Mouse (Mus musculus) embryo, embryonic 10 days (tissue): ENCODE data around the gene Smtnl2.

Experiments
- DNase-seq: peaks from one replicate; pipeline ENCODE4 v3.0.0-alpha.2; 2015; ENCODE audit warnings: low spot score

The Smtnl2 gene

DNA sequence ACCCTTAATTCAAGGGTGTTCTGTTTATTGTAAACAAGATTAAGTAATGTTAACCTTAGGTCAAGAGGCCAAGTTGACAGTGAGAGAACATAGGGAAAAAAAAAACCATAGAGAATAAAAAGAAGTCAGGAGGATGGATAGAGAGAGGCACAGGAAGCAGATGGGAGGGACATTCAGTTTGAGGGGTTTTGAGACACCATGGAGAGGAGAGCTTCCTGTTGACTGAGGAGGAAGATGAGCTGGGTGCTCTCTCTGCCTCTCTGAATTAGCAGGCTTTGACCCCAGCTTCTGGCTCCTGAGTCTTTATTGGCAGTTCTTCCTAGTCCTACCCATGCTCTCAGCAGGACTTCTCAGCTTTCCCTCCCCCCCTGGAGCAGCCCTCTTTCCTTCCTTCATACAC, 13.7 kb upstream of the Smtnl2 start:
- no peak for DNase-seq

DNA sequence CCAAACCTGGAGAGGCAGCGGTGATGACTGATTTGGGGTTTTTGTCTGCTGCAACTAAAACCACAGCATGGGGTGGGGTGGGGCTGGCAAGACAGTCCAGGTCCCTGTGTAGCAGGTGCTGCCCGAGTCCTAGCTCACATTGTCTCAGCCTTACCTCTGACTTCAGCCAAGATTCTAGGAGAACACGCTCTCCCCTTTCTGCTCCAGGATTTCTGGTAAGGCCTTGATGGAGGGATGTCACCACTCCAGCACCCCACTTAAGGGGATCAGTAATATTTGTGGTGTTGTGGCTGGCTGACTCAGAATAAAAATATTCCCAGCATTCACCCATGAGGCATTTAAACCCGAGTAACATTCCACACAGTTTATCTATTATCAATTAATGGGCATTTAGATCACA, 12.2 kb upstream of the Smtnl2 start:
- no peak for DNase-seq

DNA sequence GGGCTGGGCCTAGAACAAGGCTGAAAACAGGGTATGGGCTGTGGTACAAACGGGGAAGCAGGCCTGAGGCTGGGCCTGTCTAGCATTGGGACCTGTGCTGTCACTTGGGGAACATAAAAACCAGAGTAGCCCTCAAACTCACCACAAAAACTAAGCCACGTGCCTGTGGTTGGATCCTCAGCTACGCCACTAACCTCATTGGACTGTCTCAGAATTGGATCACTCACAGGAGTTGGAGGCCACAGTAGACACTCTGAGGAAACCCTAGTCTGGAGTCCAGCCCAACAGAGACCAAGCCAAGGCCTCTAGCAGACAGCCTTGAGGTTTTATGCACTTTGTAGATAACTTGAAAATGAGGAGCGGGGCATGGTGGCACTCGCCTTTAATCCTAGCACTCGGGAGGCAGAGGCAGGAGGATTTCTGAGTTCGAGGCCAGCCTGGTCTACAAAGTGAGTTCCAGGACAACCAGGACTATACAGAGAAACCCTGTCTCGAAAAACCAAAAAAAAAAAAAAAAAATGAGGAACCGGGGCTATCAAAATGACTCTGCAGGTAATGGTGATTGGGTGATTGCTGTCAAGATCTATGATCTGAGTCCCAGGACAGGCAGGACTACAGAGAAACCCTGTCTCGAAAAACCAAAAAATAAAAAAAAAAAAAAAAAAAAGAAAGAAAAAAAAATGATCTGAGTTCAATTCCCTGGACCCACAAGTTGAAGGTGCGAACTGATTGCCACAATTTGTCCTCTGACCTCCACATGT, 10.2 kb upstream of the Smtnl2 start:
- no peak for DNase-seq

DNA sequence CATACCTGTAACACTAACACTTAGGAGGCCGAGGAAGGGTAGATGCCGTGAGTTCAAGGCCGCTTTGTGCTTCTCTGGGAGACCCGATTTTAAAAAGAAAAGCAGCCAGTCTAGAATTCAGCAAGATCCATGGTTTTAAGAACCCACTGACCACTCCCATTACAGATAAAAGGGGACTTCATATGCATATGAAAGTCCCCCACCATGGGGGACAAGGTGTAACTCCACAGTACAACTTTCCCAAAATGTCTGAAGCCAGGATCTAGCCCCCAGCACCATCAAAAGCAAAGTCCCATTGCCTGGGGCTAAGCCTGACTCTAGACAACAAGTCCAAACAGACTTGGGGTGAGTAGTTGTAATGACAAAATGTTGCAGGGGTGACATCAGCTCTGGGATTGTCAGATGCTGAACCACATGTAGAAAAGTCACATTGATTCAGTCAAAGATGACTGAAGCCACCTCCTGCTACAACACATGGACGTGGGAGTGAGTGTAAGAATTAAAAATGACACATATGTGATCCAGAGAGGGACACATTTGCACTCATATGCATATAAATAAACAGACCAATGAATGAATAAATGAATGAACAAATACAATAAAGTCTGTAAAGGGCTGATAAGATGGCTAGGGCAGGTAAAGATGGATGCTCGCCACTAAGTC, 9.1 kb upstream of the Smtnl2 start:
- DNase-seq, result no peak

DNA sequence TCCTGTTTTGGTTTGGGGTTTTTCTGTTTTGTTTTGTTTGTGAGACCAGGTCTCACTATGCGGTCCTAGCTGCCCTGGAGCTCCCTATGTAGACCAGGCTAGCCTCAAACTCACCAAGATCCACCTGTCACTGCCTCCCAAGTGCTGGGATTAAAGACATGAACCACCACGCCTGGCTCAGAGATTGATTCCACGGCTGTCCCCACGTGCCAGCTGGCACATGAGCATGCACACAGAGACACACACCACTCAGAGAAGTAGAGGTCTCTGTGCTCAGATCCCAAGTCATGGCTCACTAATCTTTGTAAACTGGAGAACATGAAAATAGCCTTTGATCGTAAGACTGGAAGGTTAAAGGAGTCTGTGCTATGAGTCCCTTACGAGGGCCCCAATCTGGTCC, 7.5 kb upstream of the Smtnl2 start:
- no peak for DNase-seq

DNA sequence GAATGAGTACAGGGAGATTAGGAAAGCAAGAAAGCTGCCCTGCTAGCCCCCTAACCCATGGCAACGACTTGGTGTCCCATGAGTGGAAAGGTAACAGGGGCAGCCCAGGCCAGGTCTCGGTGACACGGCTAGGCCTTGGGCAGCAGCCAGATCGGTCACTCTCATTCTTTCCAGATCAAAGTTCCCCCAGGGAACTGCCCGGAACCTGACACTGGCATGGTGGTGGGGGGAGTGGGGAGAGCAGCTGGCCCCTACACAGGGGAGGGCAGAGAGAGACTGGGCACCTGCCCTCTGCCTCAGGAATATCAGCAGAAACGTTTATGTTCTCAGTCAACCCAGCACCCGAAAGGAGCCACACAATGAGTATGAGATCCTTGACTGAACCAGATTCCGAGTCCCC, 6.7 kb upstream of the Smtnl2 start:
- no peak for DNase-seq

DNA sequence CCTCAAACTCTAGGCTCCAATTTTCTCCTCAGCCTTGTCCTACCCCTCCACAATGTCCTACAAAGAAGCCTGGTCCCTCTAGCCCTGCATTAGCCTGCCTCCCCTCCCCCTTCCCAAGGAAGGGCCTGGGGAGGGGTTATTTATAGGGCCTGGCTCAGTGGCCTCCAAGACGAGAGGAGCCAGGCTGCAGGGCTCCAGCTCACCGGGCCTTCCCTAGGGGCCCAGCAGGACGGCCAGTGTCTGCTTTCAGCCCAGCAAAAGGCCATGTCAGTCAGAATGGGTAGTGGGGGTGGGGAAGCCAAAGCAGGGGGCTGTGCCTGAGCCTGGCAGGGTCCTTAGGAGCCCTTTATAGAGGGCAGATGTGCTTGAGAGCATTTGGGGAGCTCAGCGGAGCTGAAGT, 5.9 kb upstream of the Smtnl2 start:
- DNase-seq, result no peak

DNA sequence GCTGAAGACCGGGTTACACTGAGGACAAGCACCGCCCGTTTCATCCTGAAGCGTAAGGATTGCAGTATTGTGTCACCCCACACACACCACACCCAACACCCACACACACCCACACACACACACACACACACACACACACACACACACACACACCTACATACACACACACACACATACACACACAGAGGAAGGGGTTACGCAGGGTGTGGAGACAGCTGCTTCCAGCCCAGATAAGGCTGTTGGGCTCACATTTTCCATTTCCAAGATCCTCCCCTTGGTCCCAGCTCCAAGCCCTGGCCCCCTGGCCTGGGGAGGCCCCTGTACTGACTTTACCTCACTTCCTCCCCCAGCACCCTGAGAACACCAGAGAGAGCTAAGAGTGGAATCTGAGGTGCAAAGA, 5.2 kb upstream of the Smtnl2 start:
- DNase-seq, result no peak

DNA sequence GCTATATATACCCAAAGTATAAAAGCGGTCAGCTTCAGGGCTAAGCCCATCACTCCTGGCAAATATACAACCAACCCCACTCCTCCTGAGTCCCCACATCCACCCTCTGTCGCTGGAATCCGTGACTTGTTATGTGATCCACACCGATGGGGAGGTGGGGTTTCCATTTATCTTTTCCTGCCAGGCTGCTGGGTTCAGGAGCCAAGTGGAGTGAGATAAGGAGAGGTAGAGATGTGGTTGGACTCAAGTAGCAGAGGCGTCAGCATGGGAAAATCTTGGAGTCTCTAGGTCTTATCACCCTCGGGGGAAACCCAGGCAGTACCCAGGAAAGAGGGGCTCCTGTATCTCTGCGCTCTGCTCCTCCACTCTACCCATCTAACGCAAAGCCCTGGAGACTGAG, 3.6 kb upstream of the Smtnl2 start:
- no peak for DNase-seq

DNA sequence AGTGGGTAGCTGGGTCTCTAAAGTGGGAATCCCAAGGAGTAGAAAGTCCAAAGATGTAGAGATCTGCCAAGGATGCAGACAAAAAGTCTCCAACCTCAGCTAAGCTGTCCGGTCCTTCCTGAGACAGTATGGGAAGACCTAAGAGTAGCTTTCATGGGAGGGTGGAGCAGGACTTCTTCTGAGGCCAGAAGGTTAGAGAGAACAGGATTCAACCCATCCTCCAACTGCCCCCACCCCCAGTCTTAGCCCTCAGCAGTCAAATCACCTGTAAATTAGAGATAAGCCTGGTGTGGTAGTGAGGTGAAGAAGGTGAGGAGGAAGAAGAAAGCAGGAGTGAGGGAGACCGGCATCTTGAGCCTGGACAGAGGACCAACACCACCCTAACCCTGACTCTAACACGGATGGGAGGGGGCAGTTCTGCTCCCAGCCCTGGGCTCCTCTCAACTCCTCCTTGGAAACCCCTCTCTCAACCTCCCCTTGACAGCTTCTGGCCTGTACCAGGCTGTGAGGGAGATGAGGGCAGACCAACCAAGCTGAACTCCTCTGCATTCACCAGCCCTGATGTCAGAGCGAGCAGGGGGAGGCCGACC, 2.2 kb upstream of the Smtnl2 start:
- DNase-seq, result no peak

DNA sequence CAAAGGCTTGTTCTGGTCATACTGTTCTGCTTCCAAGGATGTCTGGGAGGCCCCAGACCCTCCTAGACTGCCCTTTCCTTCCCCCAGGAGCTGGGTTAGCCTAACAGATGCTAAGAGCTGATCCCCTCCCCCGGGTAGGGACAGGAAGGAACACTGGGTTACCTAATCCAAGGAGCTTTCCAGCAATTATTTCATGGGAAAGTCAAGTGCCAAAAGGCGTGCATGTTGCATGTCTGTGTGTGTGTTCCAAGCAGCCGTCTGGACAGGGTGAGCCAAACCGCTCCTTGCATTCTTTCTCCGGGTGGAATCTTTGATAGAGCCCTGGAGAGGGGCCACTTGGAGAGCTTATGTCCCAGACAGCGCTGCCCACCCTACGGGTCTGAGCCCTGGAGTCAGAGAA, 1.5 kb upstream of the Smtnl2 start:
- DNase-seq, result no peak

DNA sequence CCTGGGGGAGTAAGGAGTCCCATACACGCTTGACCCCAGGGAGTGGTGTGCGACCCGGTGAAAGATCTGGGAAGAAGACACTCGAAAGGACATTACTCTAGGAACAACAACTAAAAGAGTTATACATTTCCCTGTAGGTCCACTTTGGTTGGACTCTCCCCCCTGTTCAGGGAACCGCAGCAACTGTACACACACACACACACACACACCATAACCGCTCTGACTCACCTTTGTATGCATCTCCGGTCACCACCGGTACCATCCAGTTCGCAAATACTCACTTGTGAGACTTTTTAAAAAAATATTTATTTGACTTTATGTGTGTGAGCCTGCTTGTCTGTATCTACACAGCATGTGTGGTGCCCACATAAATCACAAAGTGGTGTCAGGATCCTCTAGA, 432 bp upstream of the Smtnl2 start:
- no peak for DNase-seq

DNA sequence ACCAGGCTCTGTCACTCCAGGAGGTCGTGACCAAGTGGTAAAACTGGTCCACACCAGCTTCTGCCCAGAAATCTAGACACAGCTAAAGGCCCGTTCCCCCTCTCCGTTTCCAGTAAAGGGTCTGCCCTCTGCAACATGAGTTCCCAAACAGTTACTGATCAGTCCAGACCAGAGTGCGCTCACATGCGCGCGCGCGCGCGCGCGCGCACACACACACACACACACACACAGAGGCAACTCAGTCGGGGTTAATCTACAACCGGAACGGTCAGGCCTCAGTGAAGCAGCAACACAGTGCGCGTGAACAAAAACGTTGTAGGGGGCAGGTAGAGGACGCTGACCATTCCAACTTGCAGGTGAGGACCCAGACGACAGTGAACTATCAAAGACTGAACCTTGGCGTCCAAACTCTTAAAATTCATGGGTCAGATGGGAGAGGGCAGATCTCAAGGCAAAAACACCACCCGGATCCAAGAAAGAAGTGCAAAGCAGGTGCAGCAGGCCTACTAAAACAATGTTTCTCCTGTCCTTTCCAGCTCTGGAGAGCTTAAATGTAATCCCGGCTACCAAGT, 906 bp downstream of the Smtnl2 start:
- peak; percentile 35 for DNase-seq

DNA sequence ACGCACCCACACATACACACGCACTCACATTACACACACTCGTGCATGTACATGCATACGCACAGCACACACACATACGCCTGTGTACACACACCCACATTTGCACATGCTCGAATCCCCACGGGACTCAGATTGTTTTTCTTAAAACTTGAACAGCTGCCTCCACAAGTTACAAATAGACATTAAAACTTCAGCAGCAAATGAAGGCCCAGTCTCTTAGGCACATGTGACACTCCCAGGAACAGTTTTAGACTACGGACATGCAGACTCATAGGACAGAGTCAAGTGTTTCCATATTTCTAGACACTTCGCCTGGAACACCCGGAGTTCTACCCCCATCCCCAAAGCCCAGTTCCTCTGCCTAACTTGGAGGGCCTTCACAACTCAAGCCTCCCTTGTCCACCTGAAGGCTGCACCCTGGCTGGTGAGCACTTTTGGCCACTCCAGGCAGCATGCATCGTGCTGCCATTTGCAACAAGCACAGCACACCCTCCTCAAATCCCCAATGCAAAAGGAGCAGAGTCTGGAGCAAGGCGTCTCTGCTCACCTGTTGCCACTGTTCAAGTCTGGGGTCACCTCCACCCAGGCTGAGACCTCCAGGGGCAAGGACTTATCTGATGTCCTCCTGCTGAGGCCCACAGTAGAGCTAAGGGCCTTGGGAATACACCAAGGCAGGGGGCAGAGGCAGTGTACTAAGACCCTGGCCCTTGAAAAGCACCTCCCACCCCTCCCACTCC, 1.7 kb downstream of the Smtnl2 start:
- DNase-seq, result no peak

DNA sequence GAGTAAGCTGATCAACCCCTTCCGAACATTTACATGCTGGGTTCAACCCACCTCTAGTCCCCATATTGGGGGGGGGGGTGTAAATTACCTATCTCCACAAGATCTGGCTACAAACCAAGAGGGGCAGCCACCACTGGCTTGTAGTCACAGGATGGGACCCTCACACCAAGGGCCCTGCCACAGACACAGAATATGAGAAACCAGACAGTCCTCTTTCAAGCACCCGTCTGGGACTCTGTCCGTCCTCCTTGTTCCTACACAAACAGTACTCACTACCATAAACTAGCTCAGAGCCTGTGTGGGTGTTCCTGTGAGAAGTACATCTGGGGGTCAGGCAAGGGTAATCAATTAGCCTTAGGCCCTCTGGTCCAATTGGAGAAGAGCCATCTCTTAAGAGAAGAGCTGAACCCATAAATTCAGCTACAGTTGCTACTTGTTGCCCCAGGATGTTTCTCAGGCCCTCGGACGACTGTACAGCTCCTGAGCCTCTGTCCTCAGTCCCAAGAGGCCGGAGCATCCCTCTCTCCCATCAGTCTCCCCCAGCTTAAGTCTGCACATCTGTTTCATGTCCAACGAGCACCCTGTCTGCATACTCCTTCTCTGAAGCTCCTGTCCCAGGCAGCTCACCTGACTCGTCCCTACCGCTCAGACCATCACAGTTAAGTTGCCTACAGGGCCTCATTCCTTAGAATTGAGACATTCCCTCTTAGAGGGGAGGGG, 2.9 kb downstream of the Smtnl2 start:
- no peak for DNase-seq

DNA sequence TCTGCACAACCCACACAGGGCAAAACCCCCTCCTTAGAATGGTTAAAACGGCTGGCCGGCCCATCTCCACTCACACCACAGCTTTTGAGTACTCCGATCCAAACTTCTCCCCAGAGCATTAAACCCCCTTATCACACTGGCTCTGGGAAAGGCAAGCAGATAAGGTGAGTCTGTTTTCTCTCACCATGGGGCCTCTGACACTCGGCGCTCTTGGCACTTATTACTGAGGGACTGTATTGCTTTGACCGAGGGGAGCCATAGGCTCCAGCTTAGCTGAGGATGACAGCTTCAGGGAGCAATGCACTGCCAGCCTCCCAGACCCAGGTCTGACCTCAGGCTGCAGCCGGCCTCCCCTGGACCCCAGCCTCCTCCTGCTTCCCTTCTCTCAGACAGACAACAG, 3.9 kb downstream of the Smtnl2 start:
- peak; percentile 38 for DNase-seq

DNA sequence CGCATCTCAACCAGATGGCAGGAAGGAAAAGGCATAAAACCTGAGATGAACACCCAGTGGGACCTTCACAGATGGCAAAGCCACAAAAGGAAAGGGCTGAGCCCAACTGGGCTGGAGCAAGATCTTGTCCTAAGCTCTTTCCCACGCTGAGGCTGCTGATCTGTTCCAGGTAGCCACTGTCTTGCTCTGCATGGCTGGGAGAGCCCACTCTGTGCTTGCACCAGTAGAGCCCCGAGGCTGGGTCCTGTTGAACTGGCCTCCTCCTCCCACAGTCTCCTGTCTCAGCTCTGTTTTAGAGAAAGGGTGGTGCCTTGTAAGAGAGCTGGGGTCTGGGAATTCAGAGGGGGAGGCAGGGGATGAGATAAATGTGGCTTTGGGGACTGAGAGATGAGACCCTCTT, 4.4 kb downstream of the Smtnl2 start:
- DNase-seq, result peak; percentile 24

DNA sequence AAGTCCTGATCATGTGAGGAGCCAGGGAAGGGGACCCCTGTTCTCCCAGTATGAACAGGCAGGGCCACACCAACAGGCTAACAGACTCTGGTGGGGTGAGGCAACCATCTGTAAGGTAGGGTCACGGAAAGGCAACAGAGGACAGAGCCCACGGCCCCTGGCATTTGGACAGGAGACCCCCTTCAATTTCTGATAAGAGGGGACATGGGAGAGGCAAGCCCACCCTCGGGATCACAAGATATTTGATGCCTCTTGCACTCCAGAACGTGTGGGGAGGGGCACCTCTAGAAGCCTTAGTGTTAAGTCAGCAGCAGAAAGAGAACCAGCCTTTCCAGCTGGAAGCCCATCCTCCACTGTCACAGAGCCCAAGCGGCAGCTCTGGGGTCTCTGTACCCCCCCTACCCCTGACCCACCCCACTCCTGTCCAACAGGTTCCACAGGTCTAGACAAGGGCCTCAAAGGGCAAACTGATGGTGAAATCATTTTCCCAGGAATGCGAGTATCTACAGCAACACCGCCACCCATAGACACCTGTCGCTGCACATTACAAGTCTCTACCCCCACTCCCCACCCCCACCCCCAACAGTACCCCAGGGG, 5.3 kb downstream of the Smtnl2 start:
- DNase-seq, result no peak

DNA sequence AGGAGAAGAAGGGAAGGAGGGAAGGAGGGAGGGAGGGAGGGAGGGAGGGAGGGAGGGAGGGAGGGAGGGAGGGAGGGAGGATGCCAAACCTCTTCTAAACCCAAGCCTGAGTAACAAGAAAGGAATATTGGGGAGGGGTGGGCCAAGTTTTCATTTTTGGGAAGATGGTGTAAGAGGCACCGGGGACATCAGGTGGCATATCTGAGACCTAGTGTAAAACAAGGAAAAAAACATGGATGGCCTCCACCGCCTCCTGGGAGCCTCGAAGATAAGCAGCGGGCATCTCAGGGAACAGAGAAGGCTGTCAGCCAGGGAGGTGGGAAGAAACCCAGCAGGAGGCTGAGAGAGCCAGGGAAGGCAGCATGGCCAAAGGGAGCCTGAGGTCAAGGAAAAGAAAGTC, 6.0 kb downstream of the Smtnl2 start:
- DNase-seq, result no peak

DNA sequence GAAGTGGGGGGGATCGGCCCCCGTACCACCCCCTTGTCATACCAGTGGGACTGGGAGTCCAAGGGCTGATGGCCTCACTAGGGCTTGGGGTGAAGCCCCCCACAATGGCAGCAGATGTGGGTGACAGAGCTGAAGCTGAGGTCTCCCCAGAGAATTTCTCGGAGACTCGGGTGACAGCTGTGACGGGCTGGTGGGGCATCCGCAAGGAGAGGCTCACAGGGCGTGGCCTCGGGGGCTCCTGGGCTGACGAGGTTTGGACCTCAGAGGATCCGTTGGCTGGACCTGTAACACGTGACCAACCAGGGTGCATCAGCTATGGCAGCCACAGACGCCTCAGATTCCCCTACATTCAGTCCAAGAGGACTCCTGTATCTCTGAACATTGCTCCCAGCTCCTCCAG, 8.5 kb downstream of the Smtnl2 start:
- no peak for DNase-seq

DNA sequence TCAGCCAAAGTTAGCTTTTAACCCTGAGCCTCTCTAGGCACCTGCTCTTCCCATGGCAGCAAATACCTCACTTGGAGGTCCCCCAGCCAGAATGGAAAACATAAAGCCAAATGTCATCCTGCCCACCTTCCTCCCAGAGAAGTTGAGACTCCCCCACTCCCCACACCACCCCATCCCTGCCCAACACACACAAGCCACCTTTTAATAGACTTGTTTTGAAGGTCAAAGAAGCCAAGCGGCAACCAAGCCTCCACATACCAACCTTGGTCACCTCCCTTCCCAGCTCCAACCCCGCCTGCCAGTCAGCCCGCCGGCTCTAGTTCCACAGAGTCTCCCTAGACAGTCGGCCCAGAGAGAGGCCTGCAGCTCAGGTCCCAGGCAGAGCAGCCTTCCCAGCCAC, 9.5 kb downstream of the Smtnl2 start:
- no peak for DNase-seq

DNA sequence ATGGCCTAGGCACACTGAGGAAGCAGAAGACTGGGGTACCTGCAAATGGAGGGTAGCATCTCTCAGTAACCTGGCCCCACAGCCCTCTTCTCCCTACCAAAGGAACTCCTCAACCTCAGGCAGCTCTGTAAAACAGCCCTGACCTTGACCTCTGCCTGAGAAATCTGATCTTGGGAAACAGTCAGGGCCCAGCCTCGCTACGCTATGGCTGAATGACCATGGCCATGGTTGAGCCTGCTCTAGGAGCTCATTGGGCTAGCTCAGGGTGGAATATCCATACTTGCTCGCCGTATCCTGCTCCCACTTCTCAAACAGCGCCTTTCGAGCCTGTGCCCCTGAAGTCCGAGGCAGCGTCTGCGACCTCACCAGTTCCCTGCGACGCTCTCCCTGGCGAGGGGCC, 10.4 kb downstream of the Smtnl2 start:
- no peak for DNase-seq
